Mouse (Mus musculus): ENCODE results near the gene Cyp26b1.
"Not testable (repeated sequence)": the region's sequence is repeated elsewhere in the genome, so short reads cannot be mapped to it uniquely, and the experiment has no call there.

The Cyp26b1 gene

GRCm38 (mm10) chr6:84593693-84594092, at the start of gene Cyp26b1:
Gene Cyp26b1 (minus strand): TSS chr6:84593908.
- DNase-seq, result no peak

- no peak for DNase-seq
These were observed 47.3 kb upstream of the Cyp26b1 start for GRCm38 (mm10) chr6:84641062-84641431.

GRCm38 (mm10) chr6:84640324-84641061, 46.8 kb upstream of the Cyp26b1 start:
- peak; percentile 73 to 86 for DNase-seq

DNA sequence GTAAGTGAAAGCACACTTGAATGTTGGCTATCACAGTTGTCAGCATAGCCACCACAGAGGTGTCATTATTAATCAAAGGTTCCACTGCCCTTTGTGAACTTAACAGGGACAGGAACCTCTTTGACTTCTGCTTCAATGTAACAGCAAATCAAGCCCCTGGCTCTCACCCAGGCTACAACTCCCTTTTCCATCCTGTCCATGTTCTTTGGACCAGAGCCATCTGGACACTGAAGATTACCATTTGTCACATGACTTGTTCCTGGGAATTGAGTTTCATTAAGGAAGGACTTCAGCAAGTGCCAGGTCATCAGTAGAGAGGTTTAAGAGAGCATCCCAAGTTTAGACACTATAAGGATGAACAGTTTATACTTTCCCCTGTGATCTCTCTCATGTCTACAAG, 44.5 kb upstream of the Cyp26b1 start:
- peak; percentile 79 to 80 for DNase-seq

DNA sequence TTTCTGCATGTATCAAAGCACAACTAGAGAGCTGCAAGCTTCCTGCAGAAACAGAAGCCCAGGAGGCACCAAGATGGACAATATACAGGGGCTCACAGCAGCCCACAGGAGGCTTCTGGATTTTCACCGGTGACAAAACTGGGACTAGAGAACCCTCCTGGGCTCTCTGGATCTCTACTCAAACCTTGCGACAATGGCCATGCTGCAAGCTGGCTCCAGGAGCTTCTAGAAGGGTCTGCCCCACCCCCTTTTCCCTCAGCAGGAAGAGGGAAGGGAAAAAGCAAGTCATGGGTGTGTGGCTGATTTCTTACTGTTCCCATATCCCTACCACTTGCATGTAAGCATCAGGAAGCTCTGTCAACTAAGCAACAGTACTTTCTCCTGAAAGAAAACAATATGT, 37.9 kb upstream of the Cyp26b1 start:
- peak in 1 of 2 experiments; percentile 8 for DNase-seq

DNA sequence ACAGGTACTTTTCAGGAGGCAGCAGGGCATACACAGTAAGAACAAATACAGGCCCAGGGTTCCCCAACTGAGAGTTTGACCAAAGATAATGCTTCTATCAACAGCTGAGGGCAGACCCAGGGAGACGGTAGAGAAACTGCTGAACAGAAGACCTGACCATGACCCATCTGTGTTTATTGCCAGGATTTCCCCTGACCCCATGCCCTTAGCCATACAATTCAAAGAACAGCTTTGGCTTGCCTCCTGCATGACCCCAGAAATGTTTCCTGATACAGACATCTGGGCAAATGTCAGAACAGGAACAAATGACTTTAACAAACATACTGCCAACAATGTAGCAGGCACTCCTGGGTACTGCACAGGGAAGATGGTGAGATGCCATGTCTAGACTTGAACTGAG, 36.6 kb upstream of the Cyp26b1 start:
- DNase-seq, result peak; percentile 44 to 64

- no peak for DNase-seq
These were observed 35.1 kb upstream of the Cyp26b1 start for GRCm38 (mm10) chr6:84628831-84629230.

GRCm38 (mm10) chr6:84626398-84626797, 32.7 kb upstream of the Cyp26b1 start:
- DNase-seq, result no peak

DNA sequence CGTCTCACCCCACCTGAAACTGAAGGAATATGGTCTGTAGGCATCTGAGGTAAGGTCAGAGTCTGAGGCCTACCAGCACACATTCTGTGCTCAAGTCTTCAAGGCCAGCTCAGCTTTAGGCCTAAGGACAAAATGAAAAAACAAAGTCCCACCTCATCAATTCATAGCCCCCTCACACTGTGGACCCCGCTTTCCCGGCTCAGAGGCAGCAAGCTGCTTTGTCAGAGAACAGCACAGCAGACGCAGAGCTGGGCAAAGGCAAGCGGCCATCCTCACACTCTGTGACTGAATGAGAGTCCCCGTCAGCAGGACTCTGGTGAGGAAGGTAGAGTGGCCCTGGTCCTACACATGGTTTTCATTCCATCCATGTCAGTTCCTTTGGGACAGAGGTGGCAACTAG, 25.5 kb upstream of the Cyp26b1 start:
- no peak for DNase-seq

DNA sequence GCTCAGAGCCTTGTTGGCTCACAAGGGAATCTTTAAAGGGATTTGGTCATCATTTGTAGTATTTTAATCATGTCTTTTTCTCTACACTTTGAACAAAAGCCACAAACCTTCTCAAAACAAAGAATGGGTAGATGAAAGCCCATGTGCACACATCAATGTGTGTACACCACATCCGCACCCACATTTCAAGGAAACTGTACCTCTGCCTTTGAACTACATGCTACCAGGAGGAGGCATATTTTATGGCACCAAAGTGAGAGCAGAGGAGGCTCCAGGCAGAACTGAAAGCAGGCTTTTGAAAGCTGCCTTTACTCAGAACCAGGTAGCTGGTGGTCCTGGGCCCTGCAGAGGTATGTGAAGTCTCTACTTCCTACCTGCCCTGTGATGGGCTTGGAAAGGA, 23.3 kb upstream of the Cyp26b1 start:
- no peak for DNase-seq

GRCm38 (mm10) chr6:84616586-84616985, 22.9 kb upstream of the Cyp26b1 start:
- no peak for DNase-seq

GRCm38 (mm10) chr6:84613561-84613960, 19.9 kb upstream of the Cyp26b1 start:
- DNase-seq, result no peak

- no peak for DNase-seq
These were observed 7.6 kb upstream of the Cyp26b1 start for GRCm38 (mm10) chr6:84601136-84601889.

GRCm38 (mm10) chr6:84599296-84599695, 5.6 kb upstream of the Cyp26b1 start:
- not testable (repeated sequence) for DNase-seq

GRCm38 (mm10) chr6:84598725-84599124, 5.0 kb upstream of the Cyp26b1 start:
- no peak for DNase-seq

- peak in 1 of 2 experiments; percentile 29 for DNase-seq
These were observed 918 bp upstream of the Cyp26b1 start for GRCm38 (mm10) chr6:84594626-84595025.

DNA sequence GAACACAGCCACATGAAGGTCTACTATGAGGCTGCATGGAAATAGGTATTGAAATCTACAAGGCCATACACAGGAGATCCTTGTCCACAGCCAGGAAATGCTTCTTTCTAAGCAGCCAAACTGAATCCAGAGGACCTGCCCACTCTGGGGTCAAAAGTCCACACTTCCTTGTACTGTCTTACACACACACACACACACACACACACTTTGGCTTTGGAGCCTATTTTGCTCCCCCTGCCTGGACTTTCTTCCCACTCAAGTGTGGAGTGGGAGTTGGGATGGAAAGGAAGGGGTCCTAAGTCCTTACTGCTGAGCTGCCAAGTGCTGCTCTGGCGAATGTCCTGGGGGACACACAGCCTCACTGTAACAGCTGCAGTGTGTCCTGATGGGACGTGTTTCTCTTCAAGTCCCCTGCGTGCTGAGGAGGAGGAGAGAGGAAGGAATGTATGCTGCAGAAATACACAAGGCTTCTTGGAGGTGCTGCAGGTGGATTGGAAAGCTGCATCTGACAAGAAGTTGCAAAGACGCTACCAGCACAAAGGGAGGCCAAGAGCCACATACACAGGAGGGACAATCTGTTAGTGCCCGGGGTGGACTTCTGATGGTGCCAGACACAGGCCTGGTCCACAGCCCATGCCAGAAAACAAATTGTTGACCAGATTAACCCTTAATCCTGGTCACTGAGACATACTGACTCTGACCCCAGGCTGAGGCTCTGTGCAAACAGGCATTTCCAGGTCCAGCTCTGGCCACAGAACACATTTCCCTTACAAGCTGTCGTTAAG, 2.6 kb downstream of the Cyp26b1 start:
- DNase-seq, result peak; percentile 76 to 83

- peak; percentile 89 to 94 for DNase-seq
These were observed 3.7 kb downstream of the Cyp26b1 start for GRCm38 (mm10) chr6:84589742-84590686.

DNA sequence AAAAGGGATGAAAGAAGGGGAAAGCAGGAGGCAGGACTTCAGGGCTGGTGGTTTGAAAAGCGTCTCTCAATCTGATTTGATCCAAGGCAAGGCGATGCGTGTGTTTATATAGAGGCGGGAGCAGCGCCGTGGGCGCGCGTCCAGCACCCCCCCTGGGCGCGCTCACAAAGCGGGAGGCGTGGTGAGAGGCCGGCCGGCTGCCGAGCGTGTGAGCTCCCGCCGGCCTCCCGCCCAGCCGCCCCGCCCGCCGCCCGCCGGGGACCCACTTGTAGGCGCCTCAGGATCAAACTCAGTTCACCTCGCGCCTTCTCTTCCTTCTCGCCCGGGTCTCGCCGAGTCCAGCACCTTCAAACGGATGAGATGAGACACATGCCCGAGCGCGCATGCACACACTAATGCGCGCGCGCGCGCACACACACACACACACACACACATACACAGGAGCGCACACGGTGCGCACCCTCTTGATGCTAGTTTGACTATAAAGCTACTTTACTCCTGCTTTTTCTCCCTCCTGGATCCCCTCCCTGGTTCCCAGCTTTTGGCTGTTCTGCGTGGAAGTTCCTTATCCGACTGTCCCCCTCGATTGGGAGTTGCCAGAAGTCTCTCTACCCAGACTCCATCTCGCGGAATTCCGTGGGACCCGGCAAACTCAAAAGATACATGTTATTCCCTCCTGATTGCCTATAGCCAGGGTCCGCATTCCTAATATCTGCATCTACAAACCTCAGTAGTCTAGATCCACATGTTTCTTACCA, 4.6 kb downstream of the Cyp26b1 start:
- DNase-seq, result peak; percentile 63 to 74

- DNase-seq, result peak in 1 of 2 experiments; percentile 27
These were observed 5.3 kb downstream of the Cyp26b1 start for GRCm38 (mm10) chr6:84588221-84588894.

Data from kidney, postnatal 25 days (tissue).